Mouse (Mus musculus) neural tube, embryonic 14.5 days (tissue): ENCODE data around the gene Tcf15. TPM values are rescaled to one million over a fixed set of nuclear protein-coding genes. Genes with fewer than 3 reads are reported as not detected.

Experiments
- ATAC-seq: fragments of 200-750 bp; cut with Nextera tagmentation; 2 replicates; pipeline ENCODE4 v1.8.0; 2017; ENCODE audit warnings: low read depth, mild to moderate bottlenecking, moderate TSS enrichment, moderate library complexity
- H3K27ac ChIP-seq: fragments of 300-500 bp; sonication (generic); 2 replicates; pipeline ENCODE4 v1.5.1; 2014; ENCODE audit warnings: low read depth, mild to moderate bottlenecking, control low read depth, low read length, moderate library complexity, mixed read lengths
- H3K27me3 ChIP-seq: fragments of 300-500 bp; sonication (generic); 2 replicates; pipeline ENCODE4 v1.6.1; 2014; ENCODE audit warnings: low read length; ENCODE audit not compliant: control insufficient read depth, insufficient read depth
- H3K36me3 ChIP-seq: fragments of 300-500 bp; sonication (generic); 2 replicates; pipeline ENCODE4 v1.6.1; 2014; ENCODE audit warnings: low read length, mixed read lengths; ENCODE audit not compliant: control insufficient read depth, insufficient read depth
- H3K4me1 ChIP-seq: fragments of 300-500 bp; sonication (generic); 2 replicates; pipeline ENCODE4 v1.6.1; 2014; ENCODE audit warnings: low read length; ENCODE audit not compliant: control insufficient read depth, insufficient read depth
- H3K4me2 ChIP-seq: fragments of 300-500 bp; sonication (generic); 2 replicates; pipeline ENCODE4 v1.6.1; 2014; ENCODE audit warnings: mild to moderate bottlenecking, low read depth, low read length, control low read depth
- H3K4me3 ChIP-seq: fragments of 300-500 bp; sonication (generic); 2 replicates; pipeline ENCODE4 v1.5.1; 2014; ENCODE audit warnings: low read depth, low read length, control low read depth, mixed read lengths
- H3K9ac ChIP-seq: fragments of 300-500 bp; sonication (generic); replicated peaks from 2 replicates; pipeline ENCODE4 v1.6.1; 2014; ENCODE audit warnings: low read depth, mild to moderate bottlenecking, control low read depth, low read length, mixed read lengths
- H3K9me3 ChIP-seq: fragments of 300-500 bp; sonication (generic); 2 replicates; pipeline ENCODE4 v1.6.1; 2016; ENCODE audit warnings: low read length; ENCODE audit not compliant: control insufficient read depth
- WGBS: fragments of 180-500 bp; shearing (Covaris S2); extraction: QIAGEN DNeasy Blood & Tissue Kit; methylation state at CpG from one replicate; pipeline ENCODE4 v1.1.7; 2014; 5-methylcytosine and 5-hydroxymethylcytosine counted together
- polyA plus RNA-seq: library from polyadenylated mRNA; unstranded; fragments of >200 nt; fragmentation: Nextera tagmentation; extraction: Ambion mirVana; gene quantifications from 2 replicates; pipeline ENCODE4 v1.2.1, GENCODE M21; 2014

Gene Tcf15
- polyA plus RNA-seq, 1 experiment from 2014 or later = 1.3 TPM

DNA sequence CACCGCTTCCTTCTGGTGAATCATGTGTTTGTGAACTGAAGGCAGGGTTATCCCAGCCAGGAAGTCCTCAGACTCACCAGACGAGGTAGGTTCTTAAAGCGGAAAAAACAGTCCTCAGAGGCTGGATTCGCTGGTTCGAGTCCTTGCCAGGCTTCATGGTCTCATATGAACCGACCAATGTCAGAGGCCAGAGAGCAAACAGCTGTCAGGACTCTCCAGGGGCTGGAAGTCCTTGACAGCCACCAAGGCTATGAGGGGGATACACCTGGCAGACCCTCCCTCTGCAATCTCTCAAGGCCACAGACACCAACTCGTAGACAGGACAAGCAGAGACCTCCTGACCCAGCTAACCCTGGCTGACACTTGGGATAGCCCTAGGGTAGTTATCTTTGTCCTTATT is 45.9 kb downstream of the Tcf15 start:
- ATAC-seq = no peak

DNA sequence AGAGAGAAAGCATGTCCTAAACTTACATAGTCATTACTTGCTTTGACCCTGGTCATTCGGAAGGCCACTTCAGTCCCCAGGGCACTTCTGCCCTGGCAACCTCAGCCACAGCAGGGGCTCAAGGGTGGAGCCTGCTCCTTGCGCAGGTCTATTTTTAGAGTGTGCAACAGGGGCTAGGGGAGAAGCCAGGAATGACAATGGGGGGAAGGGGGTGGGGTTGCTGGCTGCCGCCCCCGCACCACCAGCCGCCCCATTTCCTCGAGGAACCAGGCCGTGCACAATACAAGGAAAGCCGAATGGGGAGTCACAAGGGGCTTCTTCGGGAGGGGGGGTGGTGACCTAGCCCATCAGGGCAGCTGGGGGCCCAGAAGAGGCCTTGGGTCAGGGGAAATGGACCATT is 46.3 kb downstream of the Tcf15 start:
- H3K4me1 ChIP-seq = no peaks in the 10 kb centered on the region
- H3K4me3 ChIP-seq = no peak overlapping the region
- no peaks in the 10 kb centered on the region for H3K9me3 ChIP-seq
- H3K4me2 ChIP-seq = no peak overlapping the region
- H3K36me3 ChIP-seq = no peaks in the 10 kb centered on the region
- ATAC-seq = no peak
- no peak overlapping the region for H3K27ac ChIP-seq
- WGBS = 54% methylated on average over 9 of the region's 9 CpGs
- H3K27me3 ChIP-seq = no peaks in the 10 kb centered on the region
- H3K9ac ChIP-seq = no peak overlapping the region

More for the DNA sequence above, 45.9 kb downstream of the Tcf15 start:
- Histone ChIP-seq H3K9me3 (no peaks in the 10 kb centered on the region), H3K27ac (no peak overlapping the region), H3K4me2 (no peak overlapping the region), H3K9ac (no peak overlapping the region), H3K4me1 (no peaks in the 10 kb centered on the region), H3K4me3 (no peak overlapping the region), H3K36me3 (no peaks in the 10 kb centered on the region), H3K27me3 (no peaks in the 10 kb centered on the region)
- WGBS = 84% methylated on average over 7 of the region's 7 CpGs

DNA sequence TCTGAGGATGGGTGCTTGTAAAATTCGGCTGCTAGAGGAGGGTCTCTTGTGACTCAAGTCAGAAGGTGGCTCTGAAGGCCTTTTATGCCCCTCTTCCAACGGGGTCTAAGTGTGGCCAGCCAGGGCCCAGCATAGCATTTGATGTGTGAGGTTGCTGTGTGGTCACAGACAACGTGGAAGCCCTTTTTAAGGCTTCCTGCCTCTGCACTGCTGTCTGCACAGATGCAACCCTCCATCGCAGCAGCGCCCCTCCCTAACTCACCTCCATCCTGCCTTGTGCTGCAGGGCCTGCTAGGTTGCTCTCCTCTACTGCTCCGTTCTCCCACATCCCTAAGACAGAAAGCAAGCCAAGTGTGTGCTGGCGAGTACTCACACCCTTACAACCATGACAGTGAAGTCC is 46.8 kb downstream of the Tcf15 start:
- Histone ChIP-seq H3K9me3 (no peaks in the 10 kb centered on the region), H3K36me3 (no peaks in the 10 kb centered on the region), H3K4me2 (no peak overlapping the region), H3K27me3 (no peaks in the 10 kb centered on the region), H3K4me3 (no peak overlapping the region), H3K27ac (no peak overlapping the region), H3K9ac (no peak overlapping the region), H3K4me1 (no peaks in the 10 kb centered on the region)
- ATAC-seq = no peak
- WGBS = 68% methylated on average over 7 of the region's 7 CpGs

- 75% methylated on average over 13 of the region's 13 CpGs for WGBS
- H3K27me3 ChIP-seq = no peaks in the 10 kb centered on the region
- H3K36me3 ChIP-seq = no peaks in the 10 kb centered on the region
- H3K27ac ChIP-seq = no peak overlapping the region
- H3K4me1 ChIP-seq = no peaks in the 10 kb centered on the region
- no peaks in the 10 kb centered on the region for H3K9me3 ChIP-seq
- H3K9ac ChIP-seq = no peak overlapping the region
- no peak overlapping the region for H3K4me2 ChIP-seq
- no peak overlapping the region for H3K4me3 ChIP-seq
- no peak for ATAC-seq
Observed at GRCm38 (mm10) chr2:152192591-152193345, 49.4 kb downstream of the Tcf15 start.

DNA sequence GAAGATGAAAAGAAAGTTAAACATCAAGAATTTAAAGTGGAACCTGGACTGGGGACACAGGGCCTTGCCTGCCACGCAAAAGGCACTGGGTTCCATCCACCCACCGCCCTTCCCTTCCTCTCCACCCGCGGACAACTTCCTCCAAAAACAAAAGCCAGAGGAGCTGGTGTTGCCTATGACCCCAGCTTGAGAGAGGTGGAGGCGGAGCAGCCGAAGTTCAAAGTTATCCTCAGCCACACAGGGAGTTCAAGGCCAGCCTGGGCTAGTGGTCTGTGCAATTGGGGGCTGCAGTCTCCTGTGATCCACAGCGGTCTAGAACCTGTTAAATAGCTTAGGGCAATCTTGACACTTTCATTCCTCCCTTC is 50.0 kb downstream of the Tcf15 start:
- Histone ChIP-seq H3K36me3 (no peaks in the 10 kb centered on the region), H3K27me3 (no peaks in the 10 kb centered on the region), H3K4me2 (no peak overlapping the region), H3K4me1 (no peaks in the 10 kb centered on the region), H3K9ac (no peak overlapping the region), H3K4me3 (no peak overlapping the region), H3K27ac (no peak overlapping the region), H3K9me3 (no peaks in the 10 kb centered on the region)
- ATAC-seq = no peak
- WGBS = 70% methylated on average over 7 of the region's 7 CpGs

DNA sequence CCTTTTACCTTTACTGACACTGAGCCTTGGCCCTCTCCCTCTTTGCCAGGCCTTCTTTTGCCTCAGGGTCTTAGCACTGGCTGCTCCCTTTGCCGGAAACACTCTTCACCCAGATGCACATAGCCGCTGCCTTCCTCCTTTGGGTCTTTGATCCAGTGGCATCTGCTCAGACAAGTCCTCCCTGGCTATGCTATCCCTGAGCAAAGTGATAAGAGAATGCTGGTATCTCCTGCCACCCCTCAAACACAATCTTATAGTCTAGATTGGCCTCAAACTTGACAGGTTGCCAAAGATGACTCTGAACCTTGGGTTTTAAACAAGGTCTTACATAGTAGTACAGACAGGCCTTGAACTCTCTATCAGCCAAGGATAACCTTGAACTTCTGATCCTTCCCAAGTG is 51.2 kb downstream of the Tcf15 start:
- Histone ChIP-seq H3K4me1 (no peaks in the 10 kb centered on the region), H3K27ac (no peak overlapping the region), H3K36me3 (no peaks in the 10 kb centered on the region), H3K9ac (no peak overlapping the region), H3K9me3 (no peaks in the 10 kb centered on the region), H3K27me3 (no peaks in the 10 kb centered on the region), H3K4me3 (no peak overlapping the region), H3K4me2 (no peak overlapping the region)
- WGBS = 90% methylated on average over 2 of the region's 2 CpGs
- ATAC-seq = no peak

GRCm38 (mm10) chr2:152196896-152197295 is 53.5 kb downstream of the Tcf15 start:
- Histone ChIP-seq H3K9me3 (no peaks in the 10 kb centered on the region), H3K27ac (no peak overlapping the region), H3K4me3 (no peak overlapping the region), H3K36me3 (no peaks in the 10 kb centered on the region), H3K4me2 (no peak overlapping the region), H3K9ac (no peak overlapping the region), H3K27me3 (no peaks in the 10 kb centered on the region), H3K4me1 (no peaks in the 10 kb centered on the region)
- ATAC-seq = peak; percentile 31; the same call in 1 of the 2 replicates
- WGBS = 43% methylated on average over 3 of the region's 3 CpGs

DNA sequence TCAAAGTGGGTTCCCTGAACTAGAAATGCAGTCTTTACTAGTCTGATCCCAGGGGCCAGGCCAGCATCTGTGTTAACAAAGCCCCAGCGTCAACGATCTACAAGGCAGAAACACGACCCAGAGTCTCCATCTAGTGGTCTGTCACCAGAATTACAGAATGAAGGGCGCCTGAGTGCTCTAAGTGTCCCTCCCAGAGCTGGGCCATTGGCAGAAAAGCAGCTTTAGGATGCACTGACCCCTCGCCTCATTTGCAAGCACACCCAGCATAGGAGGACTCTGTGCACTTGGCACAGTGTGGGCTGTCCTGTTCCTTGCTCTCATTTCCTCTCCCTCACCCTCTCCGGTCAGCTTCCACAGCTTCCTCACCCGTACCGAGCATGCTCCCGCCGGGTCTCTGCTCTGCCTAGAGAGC is 53.9 kb downstream of the Tcf15 start:
- H3K9ac ChIP-seq = no peak overlapping the region
- no peaks in the 10 kb centered on the region for H3K27me3 ChIP-seq
- no peak overlapping the region for H3K27ac ChIP-seq
- H3K36me3 ChIP-seq = no peaks in the 10 kb centered on the region
- no peak overlapping the region for H3K4me2 ChIP-seq
- no peaks in the 10 kb centered on the region for H3K4me1 ChIP-seq
- whole genome bisulfite sequencing = 45% methylated on average over 10 of the region's 10 CpGs
- ATAC-seq = peak; percentile 92
- no peaks in the 10 kb centered on the region for H3K9me3 ChIP-seq
- no peak overlapping the region for H3K4me3 ChIP-seq
